ENCODE assay signal across 10 mouse cellular contexts in genomic region chr5:132115631-132116030, GRCm38 (mm10).
DNase-seq lines count a peak whose midpoint lies in the region; ATAC-seq and TF ChIP-seq lines count a peak whose summit lies in the region.
"Had no signal": no experiment of that assay in that cellular context is flagged by ENCODE, and none has a peak within 500 bp of the region (broad histone marks: within the 10 kb centered on the region; RNA-seq: fewer than 3 reads in every experiment).

No protein-coding gene starts in this region.

- no peaks in the 10 kb centered on the region for H3K27me3 ChIP-seq in hindbrain, postnatal 0 days (ENCODE audit: insufficient read depth, low read length)
- no peaks in the 10 kb centered on the region for H3K27me3 ChIP-seq in hindbrain, embryonic 16.5 days (replicated peaks; ENCODE audit: control insufficient read depth, insufficient read depth, low read length)
- no peaks in the 10 kb centered on the region for H3K27me3 ChIP-seq in midbrain, embryonic 14.5 days (ENCODE audit: control insufficient read depth, insufficient read depth, low read length)
- no peaks in the 10 kb centered on the region for H3K27me3 ChIP-seq in midbrain, embryonic 10.5 days (ENCODE audit: low read depth, poor library complexity, severe bottlenecking)
- H3K27me3 ChIP-seq: neural tube, embryonic 12.5 days had no signal

- H3K4me3 ChIP-seq in hindbrain, postnatal 0 days (ENCODE audit: low read length), result no peak overlapping the region
- H3K4me3 ChIP-seq in hindbrain, embryonic 16.5 days (ENCODE audit: low read length), result no peak overlapping the region
- H3K4me3 ChIP-seq in midbrain, embryonic 14.5 days (replicated peaks; ENCODE audit: low read depth, low read length), result no peak overlapping the region
- H3K4me3 ChIP-seq in midbrain, embryonic 10.5 days, result no peak overlapping the region
- H3K4me3 ChIP-seq: neural tube, embryonic 12.5 days had no signal

- no peak overlapping the region for H3K27ac ChIP-seq in hindbrain, postnatal 0 days
- H3K27ac ChIP-seq in hindbrain, embryonic 16.5 days (ENCODE audit: low read depth, low read length), result no peak overlapping the region
- no peak overlapping the region for H3K27ac ChIP-seq in midbrain, embryonic 14.5 days (replicated peaks; ENCODE audit: low read depth, low read length)
- H3K27ac ChIP-seq in midbrain, embryonic 10.5 days (replicated peaks), result no peak overlapping the region
- H3K27ac ChIP-seq: neural tube, embryonic 12.5 days had no signal

- 60% methylated on average over 3 of the region's 3 CpGs for WGBS in hindbrain, postnatal 0 days
- WGBS in hindbrain, embryonic 16.5 days, result 69% methylated on average over 3 of the region's 3 CpGs
- 77% methylated on average over 3 of the region's 3 CpGs for whole genome bisulfite sequencing in midbrain, embryonic 14.5 days
- 79% methylated on average over 3 of the region's 3 CpGs for WGBS in midbrain, embryonic 10.5 days

- no peaks in the 10 kb centered on the region for H3K4me1 ChIP-seq in hindbrain, postnatal 0 days (ENCODE audit: insufficient read depth, low read length)
- no peaks in the 10 kb centered on the region; the same call in 1 of the 2 replicates for H3K4me1 ChIP-seq in hindbrain, embryonic 16.5 days (ENCODE audit: control insufficient read depth, insufficient read depth, low read depth, low read length)
- 0 out of 2 replicates have a peak, but pooled peaks cover 3% of the 10 kb centered on the region for H3K4me1 ChIP-seq in midbrain, embryonic 14.5 days (ENCODE audit: control insufficient read depth, insufficient read depth, low read length)
- no peaks in the 10 kb centered on the region for H3K4me1 ChIP-seq in midbrain, embryonic 10.5 days
- H3K4me1 ChIP-seq: neural tube, embryonic 12.5 days had no signal

- no peak overlapping the region for H3K9ac ChIP-seq in hindbrain, postnatal 0 days (replicated peaks; ENCODE audit: low read length)
- no peak overlapping the region for H3K9ac ChIP-seq in hindbrain, embryonic 16.5 days (ENCODE audit: low read depth, low read length)
- H3K9ac ChIP-seq in midbrain, embryonic 14.5 days (replicated peaks; ENCODE audit: low read length), result no peak overlapping the region
- H3K9ac ChIP-seq: neural tube, embryonic 12.5 days had no signal

- H3K9me3 ChIP-seq in hindbrain, postnatal 0 days (ENCODE audit: low read length), result no peaks in the 10 kb centered on the region
- no peaks in the 10 kb centered on the region for H3K9me3 ChIP-seq in hindbrain, embryonic 16.5 days (ENCODE audit: control insufficient read depth, low read length)
- no peaks in the 10 kb centered on the region for H3K9me3 ChIP-seq in midbrain, embryonic 14.5 days (ENCODE audit: control insufficient read depth, low read length)
- H3K9me3 ChIP-seq in midbrain, embryonic 10.5 days (replicated peaks), result no peaks in the 10 kb centered on the region
- H3K9me3 ChIP-seq: neural tube, embryonic 12.5 days had no signal

- H3K36me3 ChIP-seq in hindbrain, postnatal 0 days (ENCODE audit: insufficient read depth, low read length), result no peaks in the 10 kb centered on the region
- H3K36me3 ChIP-seq in hindbrain, embryonic 16.5 days (ENCODE audit: control insufficient read depth, insufficient read depth, low read length), result no peaks in the 10 kb centered on the region
- no peaks in the 10 kb centered on the region for H3K36me3 ChIP-seq in midbrain, embryonic 14.5 days (ENCODE audit: control insufficient read depth, insufficient read depth, low read length)
- H3K36me3 ChIP-seq in midbrain, embryonic 10.5 days, result no peaks in the 10 kb centered on the region
- H3K36me3 ChIP-seq: neural tube, embryonic 12.5 days had no signal

- H3K4me2 ChIP-seq in hindbrain, postnatal 0 days (ENCODE audit: low read depth, low read length), result no peak overlapping the region
- H3K4me2 ChIP-seq in hindbrain, embryonic 16.5 days (ENCODE audit: low read length), result no peak overlapping the region
- no peak overlapping the region for H3K4me2 ChIP-seq in midbrain, embryonic 14.5 days (ENCODE audit: low read length)
- H3K4me2 ChIP-seq: neural tube, embryonic 12.5 days had no signal

- ATAC-seq in hindbrain, postnatal 0 days, result no peak
- ATAC-seq in hindbrain, embryonic 16.5 days, result no peak
- ATAC-seq in midbrain, embryonic 14.5 days (ENCODE audit: low FRiP score, low TSS enrichment), result no peak

- TF ChIP-seq CTCF in hindbrain, postnatal 0 days (IDR thresholded peaks at IDR 0.05; ENCODE audit: low read depth), result peak; percentile 70

- peak; percentile 14 for DNase-seq in cerebellum, adult 8-10 months
- no peak for DNase-seq in cerebellum, adult 11-12 months
- DNase-seq in hindbrain, postnatal 0 days (ENCODE audit: low spot score), result peak; percentile 78
- DNase-seq in midbrain, embryonic 14.5 days, result peak; percentile 84
- no peak for DNase-seq in midbrain, embryonic 10.5 days (ENCODE audit: low spot score)
- DNase-seq in retina, postnatal 1 day, result peak; percentile 49
- no peak for DNase-seq in urinary bladder, adult 2 months (ENCODE audit: low spot score)
- DNase-seq: lung, adult 2 months had no signal

Comparison
In these comparisons a context has a peak if more than half of its experiments do, and no peak if none do; other contexts are left out.
1. DNase-seq: peak in cerebellum, adult 8-10 months (single experiment), hindbrain, postnatal 0 days (single experiment), midbrain, embryonic 14.5 days (single experiment) and retina, postnatal 1 day (single experiment); none in cerebellum, adult 11-12 months (single experiment), midbrain, embryonic 10.5 days (single experiment) and urinary bladder, adult 2 months (single experiment).